Mouse (Mus musculus) forebrain, embryonic 15.5 days (tissue): ENCODE measurements around the gene Ccar1. TPM values are rescaled to one million over a fixed set of nuclear protein-coding genes. Genes with fewer than 3 reads are reported as not detected.

Experiments used
- ATAC-seq: fragments of 200-750 bp; cut with Nextera tagmentation; replicated peaks from 2 replicates; pipeline ENCODE4 v1.8.0; 2017; ENCODE audit warnings: mild to moderate bottlenecking, moderate TSS enrichment, moderate library complexity
- H3K27ac ChIP-seq: fragments of 300-500 bp; sonication (generic); replicated peaks from 2 replicates; pipeline ENCODE4 v1.5.1; 2015; ENCODE audit warnings: mild to moderate bottlenecking, inconsistent platforms
- H3K27me3 ChIP-seq: fragments of 300-500 bp; sonication (generic); 2 replicates; pipeline ENCODE4 v1.6.1; 2015; ENCODE audit warnings: inconsistent platforms
- H3K36me3 ChIP-seq: fragments of 300-500 bp; sonication (generic); 2 replicates; pipeline ENCODE4 v1.6.1; 2015; ENCODE audit warnings: mild to moderate bottlenecking, inconsistent platforms
- H3K4me1 ChIP-seq: fragments of 300-500 bp; sonication (generic); 2 replicates; pipeline ENCODE4 v1.6.1; 2015; ENCODE audit warnings: inconsistent platforms
- H3K4me2 ChIP-seq: fragments of 300-500 bp; sonication (generic); replicated peaks from 2 replicates; pipeline ENCODE4 v1.6.1; 2015; ENCODE audit warnings: mild to moderate bottlenecking, inconsistent platforms
- H3K4me3 ChIP-seq: fragments of 300-500 bp; sonication (generic); 2 replicates; pipeline ENCODE4 v1.5.1; 2015; ENCODE audit warnings: mild to moderate bottlenecking, inconsistent platforms
- H3K9ac ChIP-seq: fragments of 300-500 bp; sonication (generic); replicated peaks from 2 replicates; pipeline ENCODE4 v1.6.1; 2015; ENCODE audit warnings: mild to moderate bottlenecking, inconsistent platforms
- H3K9me3 ChIP-seq: fragments of 300-500 bp; sonication (generic); 2 replicates; pipeline ENCODE4 v1.6.1; 2016; ENCODE audit warnings: inconsistent platforms
- WGBS: fragments of 180-500 bp; shearing (Covaris S2); methylation state at CpG from one replicate; pipeline ENCODE4 v1.1.7; 2015; ENCODE audit warnings: mixed read lengths; 5-methylcytosine and 5-hydroxymethylcytosine counted together
- polyA plus RNA-seq: library from polyadenylated mRNA; unstranded; fragments of >200 nt; fragmentation: Nextera tagmentation; extraction: Ambion mirVana; gene quantifications from 2 replicates; pipeline ENCODE4 v1.2.1, GENCODE M21; 2015

The Ccar1 gene
- polyA plus RNA-seq: 119 and 135 TPM in 2 replicates

- 4% methylated on average over 55 of the region's 55 CpGs for WGBS
- no peaks in the 10 kb centered on the region for H3K9me3 ChIP-seq
These were observed at the start of gene Ccar1 for GRCm38 (mm10) chr10:62792177-62793090. Gene Ccar1 (minus strand): TSS chr10:62792286.

GRCm38 (mm10) chr10:62840687-62841086, 48.6 kb upstream of the Ccar1 start:
- WGBS: 95% methylated on average over 7 of the region's 7 CpGs
- Histone ChIP-seq H3K27ac (no peak overlapping the region), H3K36me3 (peaks cover 26% of the 10 kb centered on the region), H3K4me1 (0 out of 2 replicates have a peak, but pooled peaks cover 2% of the 10 kb centered on the region), H3K27me3 (no peaks in the 10 kb centered on the region), H3K4me2 (no peak overlapping the region), H3K4me3 (no peak overlapping the region), H3K9me3 (no peaks in the 10 kb centered on the region), H3K9ac (no peak overlapping the region)
- no peak for ATAC-seq

More at GRCm38 (mm10) chr10:62792177-62793090, at the start of gene Ccar1:
- Histone ChIP-seq H3K27ac (peak within 1 kb of the TSS; percentile 93), H3K36me3 (peaks cover 27% of the 10 kb centered on the region), H3K4me1 (peaks cover 27% of the 10 kb centered on the region), H3K4me2 (peak within 1 kb of the TSS; percentile 52), H3K27me3 (no peaks in the 10 kb centered on the region), H3K9ac (peak within 1 kb of the TSS; percentile 96), H3K4me3 (peak within 1 kb of the TSS; percentile 87)
- ATAC-seq: peak; percentile 99

GRCm38 (mm10) chr10:62837987-62838386, 45.9 kb upstream of the Ccar1 start:
- Histone ChIP-seq H3K36me3 (peaks cover 26% of the 10 kb centered on the region), H3K4me3 (no peak overlapping the region), H3K9me3 (no peaks in the 10 kb centered on the region), H3K27ac (no peak overlapping the region), H3K4me1 (no peaks in the 10 kb centered on the region), H3K9ac (no peak overlapping the region), H3K4me2 (no peak overlapping the region), H3K27me3 (no peaks in the 10 kb centered on the region)
- WGBS: 95% methylated on average over 5 of the region's 5 CpGs
- ATAC-seq: no peak

GRCm38 (mm10) chr10:62832783-62833182, 40.7 kb upstream of the Ccar1 start:
- Histone ChIP-seq H3K9me3 (no peaks in the 10 kb centered on the region), H3K4me3 (no peak overlapping the region), H3K27ac (no peak overlapping the region), H3K27me3 (no peaks in the 10 kb centered on the region), H3K4me2 (no peak overlapping the region), H3K36me3 (peaks cover 13% of the 10 kb centered on the region), H3K9ac (no peak overlapping the region), H3K4me1 (no peaks in the 10 kb centered on the region)
- WGBS: 82% methylated on average over 9 of the region's 9 CpGs
- no peak for ATAC-seq

GRCm38 (mm10) chr10:62831546-62831945, 39.5 kb upstream of the Ccar1 start:
- H3K9ac ChIP-seq: no peak overlapping the region
- no peak for ATAC-seq
- H3K27me3 ChIP-seq: no peaks in the 10 kb centered on the region
- H3K4me3 ChIP-seq: no peak overlapping the region
- no peaks in the 10 kb centered on the region for H3K4me1 ChIP-seq
- no peak overlapping the region for H3K4me2 ChIP-seq
- no peak overlapping the region for H3K27ac ChIP-seq
- WGBS: 85% methylated on average over 2 of the region's 2 CpGs
- H3K36me3 ChIP-seq: peaks cover 13% of the 10 kb centered on the region
- H3K9me3 ChIP-seq: no peaks in the 10 kb centered on the region

GRCm38 (mm10) chr10:62824474-62824873, 32.4 kb upstream of the Ccar1 start:
- no peak overlapping the region for H3K4me2 ChIP-seq
- no peak overlapping the region for H3K9ac ChIP-seq
- ATAC-seq: no peak
- H3K27me3 ChIP-seq: no peaks in the 10 kb centered on the region
- H3K9me3 ChIP-seq: no peaks in the 10 kb centered on the region
- no peak overlapping the region for H3K27ac ChIP-seq
- H3K4me3 ChIP-seq: no peak overlapping the region
- 89% methylated on average over 8 of the region's 8 CpGs for WGBS
- H3K36me3 ChIP-seq: peaks cover 27% of the 10 kb centered on the region
- no peaks in the 10 kb centered on the region for H3K4me1 ChIP-seq

GRCm38 (mm10) chr10:62823431-62823830, 31.3 kb upstream of the Ccar1 start:
- Histone ChIP-seq H3K4me1 (no peaks in the 10 kb centered on the region), H3K27ac (no peak overlapping the region), H3K9ac (no peak overlapping the region), H3K9me3 (no peaks in the 10 kb centered on the region), H3K4me2 (no peak overlapping the region), H3K27me3 (no peaks in the 10 kb centered on the region), H3K36me3 (peaks cover 34% of the 10 kb centered on the region), H3K4me3 (no peak overlapping the region)
- no peak for ATAC-seq
- WGBS: 85% methylated on average over 4 of the region's 4 CpGs

- Histone ChIP-seq H3K4me2 (no peak overlapping the region), H3K27ac (no peak overlapping the region), H3K9ac (no peak overlapping the region), H3K4me1 (no peaks in the 10 kb centered on the region), H3K9me3 (no peaks in the 10 kb centered on the region), H3K36me3 (peaks cover 45% of the 10 kb centered on the region), H3K27me3 (no peaks in the 10 kb centered on the region), H3K4me3 (no peak overlapping the region)
- no peak for ATAC-seq
- 82% methylated on average over 4 of the region's 4 CpGs for WGBS
These were observed 17.9 kb upstream of the Ccar1 start for GRCm38 (mm10) chr10:62810010-62810409.

- H3K4me2 ChIP-seq: no peak overlapping the region
- H3K4me1 ChIP-seq: no peaks in the 10 kb centered on the region
- no peak overlapping the region for H3K4me3 ChIP-seq
- no peaks in the 10 kb centered on the region for H3K27me3 ChIP-seq
- H3K36me3 ChIP-seq: peaks cover 34% of the 10 kb centered on the region
- H3K27ac ChIP-seq: no peak overlapping the region
- ATAC-seq: no peak
- H3K9ac ChIP-seq: no peak overlapping the region
- no peaks in the 10 kb centered on the region for H3K9me3 ChIP-seq
- 94% methylated on average over 2 of the region's 2 CpGs for WGBS
These were observed 16.7 kb upstream of the Ccar1 start for GRCm38 (mm10) chr10:62808766-62809165.

- Histone ChIP-seq H3K27ac (no peak overlapping the region), H3K9me3 (no peaks in the 10 kb centered on the region), H3K4me2 (no peak overlapping the region), H3K27me3 (no peaks in the 10 kb centered on the region), H3K9ac (no peak overlapping the region), H3K4me3 (no peak overlapping the region), H3K36me3 (peaks cover 30% of the 10 kb centered on the region), H3K4me1 (no peaks in the 10 kb centered on the region)
- 89% methylated on average over 7 of the region's 7 CpGs for WGBS
- ATAC-seq: no peak
These were observed 16.2 kb upstream of the Ccar1 start for GRCm38 (mm10) chr10:62808316-62808715.

GRCm38 (mm10) chr10:62804106-62804505, 12.0 kb upstream of the Ccar1 start:
- Histone ChIP-seq H3K27me3 (no peaks in the 10 kb centered on the region), H3K36me3 (peaks cover 4% of the 10 kb centered on the region; the same call in 1 of the 2 replicates), H3K9me3 (no peaks in the 10 kb centered on the region), H3K4me1 (no peaks in the 10 kb centered on the region), H3K4me3 (no peak overlapping the region), H3K9ac (no peak overlapping the region), H3K4me2 (no peak overlapping the region), H3K27ac (no peak overlapping the region)
- WGBS: 70% methylated on average over 2 of the region's 2 CpGs
- ATAC-seq: no peak

GRCm38 (mm10) chr10:62803296-62803695, 11.2 kb upstream of the Ccar1 start:
- H3K27me3 ChIP-seq: no peaks in the 10 kb centered on the region
- H3K36me3 ChIP-seq: no peaks in the 10 kb centered on the region; the same call in 1 of the 2 replicates
- no peaks in the 10 kb centered on the region for H3K9me3 ChIP-seq
- ATAC-seq: no peak
- 93% methylated on average over 2 of the region's 2 CpGs for WGBS
- H3K4me1 ChIP-seq: no peaks in the 10 kb centered on the region
- H3K9ac ChIP-seq: no peak overlapping the region
- no peak overlapping the region for H3K4me2 ChIP-seq
- no peak overlapping the region for H3K4me3 ChIP-seq
- no peak overlapping the region for H3K27ac ChIP-seq
